Mouse (Mus musculus) testis, postnatal 10 days (tissue): ENCODE data around the gene Fam131a.

Source experiments
- DNase-seq: peaks from one replicate; pipeline ENCODE4 v3.0.0; 2021; ENCODE audit warnings: low spot score

The Fam131a gene

GRCm38 (mm10) chr16:20715976-20716840 lies 23.2 kb downstream of the Fam131a start:
- peak; percentile 89 for DNase-seq

DNA sequence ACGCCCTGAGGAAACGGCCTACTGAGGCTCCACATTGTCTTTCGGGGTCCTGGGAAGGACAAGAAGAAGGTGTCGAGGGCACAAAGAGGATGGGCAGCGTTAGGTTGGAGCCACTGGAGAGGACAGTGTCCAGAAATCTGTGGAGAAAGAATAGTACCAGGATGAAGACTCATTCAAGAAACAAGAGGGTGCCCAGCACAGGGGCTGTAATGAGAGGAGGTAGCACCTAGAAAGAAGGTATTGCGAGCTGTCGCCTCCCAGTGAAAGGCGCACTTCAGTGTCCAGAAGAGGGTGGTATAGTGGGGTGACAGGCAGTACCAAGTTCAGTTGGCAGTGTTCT lies 23.8 kb downstream of the Fam131a start:
- no peak for DNase-seq

- DNase-seq = peak; percentile 98
These were observed 24.3 kb downstream of the Fam131a start, which contains the start of the genes Polr2h and Clcn2 for GRCm38 (mm10) chr16:20717181-20717977. Polr2h (plus strand) TSS chr16:20717665. Clcn2 (minus strand) TSS chr16:20717746.

- DNase-seq = no peak
These were observed 25.1 kb downstream of the Fam131a start for GRCm38 (mm10) chr16:20717978-20718670.

DNA sequence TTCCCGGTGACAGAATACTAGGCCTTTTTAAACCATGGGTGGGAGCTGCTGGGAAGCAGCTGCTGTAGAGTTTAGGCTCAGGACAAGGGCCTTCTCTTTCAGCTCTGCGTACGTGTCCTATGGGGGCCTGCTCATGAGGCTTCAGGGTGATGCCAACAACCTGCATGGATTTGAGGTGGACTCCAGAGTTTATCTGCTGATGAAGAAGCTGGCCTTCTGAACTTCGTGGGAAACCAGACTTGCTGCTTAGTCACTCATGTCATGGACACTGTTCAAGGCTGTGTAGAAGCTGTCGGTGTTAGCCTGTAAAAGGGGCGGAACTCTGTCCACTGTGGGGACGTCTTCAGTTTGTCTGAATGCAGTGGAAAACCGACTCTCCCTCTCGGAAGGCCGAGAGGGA lies 28.8 kb downstream of the Fam131a start:
- no peak for DNase-seq

DNA sequence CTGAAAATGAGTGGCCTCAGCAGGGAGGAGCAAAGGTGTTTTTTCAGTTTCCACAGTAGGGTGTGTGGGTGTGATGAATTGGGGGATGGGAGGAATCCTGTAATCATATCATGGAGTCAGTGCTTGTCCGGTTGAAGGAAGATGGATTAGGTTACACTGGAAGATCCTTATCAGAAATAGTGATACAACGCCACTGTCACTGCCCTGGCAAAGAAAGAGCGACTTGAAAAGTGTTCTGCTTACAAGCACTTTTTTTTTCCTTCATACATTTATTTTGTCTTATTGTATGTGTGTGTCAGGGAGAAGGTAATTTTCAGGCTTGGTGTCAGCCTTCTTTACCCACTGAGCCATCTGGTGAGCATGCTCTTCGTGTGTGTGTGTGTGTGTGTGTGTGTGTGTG lies 29.7 kb downstream of the Fam131a start:
- DNase-seq = no peak

DNA sequence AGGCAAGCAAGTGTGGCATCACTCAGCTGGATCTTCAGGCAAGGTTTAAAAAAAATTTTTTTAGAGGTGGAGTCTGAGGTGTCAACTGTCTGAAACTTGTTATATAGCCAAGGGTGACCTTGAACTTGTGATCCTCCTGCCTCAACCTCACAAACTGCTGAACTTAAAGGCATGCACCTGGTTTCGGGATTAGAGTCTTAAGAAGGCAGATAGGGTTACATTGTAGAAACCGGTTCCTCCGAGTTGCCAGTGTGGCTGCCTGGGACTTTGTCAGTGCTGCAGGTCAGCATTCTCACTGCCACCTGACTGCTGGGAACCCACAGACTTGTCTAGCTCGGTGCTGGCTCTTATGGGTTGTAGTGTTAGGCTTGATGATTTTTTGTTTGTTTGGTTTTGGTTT lies 30.2 kb downstream of the Fam131a start:
- no peak for DNase-seq

- peak; percentile 75 for DNase-seq
These were observed 31.3 kb downstream of the Fam131a start for GRCm38 (mm10) chr16:20724338-20724748.

DNA sequence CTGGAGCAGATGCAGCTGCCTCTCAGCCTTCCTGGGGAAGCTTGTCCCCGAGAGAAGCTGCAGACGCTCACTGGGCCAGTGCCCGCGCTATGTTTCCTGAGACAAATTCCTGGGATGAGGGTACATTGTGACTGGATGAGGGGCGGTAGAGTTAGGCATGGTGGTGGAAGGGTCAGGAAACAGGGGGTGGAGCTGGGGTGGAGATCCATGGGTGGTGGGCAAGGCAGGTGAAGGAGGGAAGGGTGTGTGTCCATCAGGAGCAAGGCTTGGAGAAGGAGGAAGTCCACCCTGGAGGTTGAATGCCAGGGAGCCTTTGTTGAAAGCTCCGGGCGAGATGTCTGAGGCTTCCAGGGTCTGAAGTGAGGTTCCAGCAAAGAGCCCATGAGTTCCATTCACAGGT lies 32.3 kb downstream of the Fam131a start:
- DNase-seq = no peak

DNA sequence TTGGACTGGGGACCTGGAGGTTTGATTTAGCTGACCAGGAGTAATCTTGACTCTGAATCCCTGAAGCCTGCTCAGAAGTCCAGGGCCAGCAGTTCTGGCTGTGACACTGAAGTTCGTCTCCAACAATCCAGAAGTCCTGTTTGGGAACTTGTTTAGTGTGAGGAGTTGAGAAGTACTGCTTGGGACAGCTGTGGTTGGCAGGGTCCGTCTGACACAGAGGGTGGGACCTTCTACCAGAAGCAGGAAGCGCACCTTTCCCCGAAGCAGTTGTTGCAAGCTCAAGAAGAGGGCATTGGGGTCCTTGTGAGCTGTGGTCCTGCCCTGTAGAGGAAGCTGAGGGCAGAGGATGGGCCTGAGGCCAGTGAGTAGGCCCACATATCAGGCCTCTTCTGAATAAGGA lies 32.7 kb downstream of the Fam131a start:
- no peak for DNase-seq

DNA sequence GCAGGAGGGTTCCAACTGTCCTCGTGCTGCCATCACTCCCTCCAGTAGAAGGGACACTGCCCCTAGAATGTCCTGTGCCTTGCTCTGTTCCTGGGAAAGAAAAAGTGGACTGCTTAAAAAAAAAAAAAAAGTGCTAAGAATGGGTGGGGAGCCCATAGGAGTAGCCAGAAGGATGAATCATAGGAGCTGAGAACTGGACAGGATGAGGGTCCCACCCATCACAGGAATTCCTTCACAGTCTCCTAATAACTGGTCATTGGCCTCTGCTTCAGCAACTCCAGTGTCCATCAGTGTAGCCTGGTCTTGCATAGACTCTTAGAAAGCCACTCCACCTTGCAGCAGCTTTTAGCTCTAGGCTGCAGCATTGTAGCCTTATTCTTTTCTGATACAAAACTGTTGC lies 33.3 kb downstream of the Fam131a start:
- no peak for DNase-seq

GRCm38 (mm10) chr16:20730293-20730711 lies 37.3 kb downstream of the Fam131a start:
- no peak for DNase-seq

- DNase-seq = no peak
These were observed 38.6 kb downstream of the Fam131a start for GRCm38 (mm10) chr16:20731688-20732087.

- peak; percentile 71 for DNase-seq
These were observed 39.3 kb downstream of the Fam131a start for GRCm38 (mm10) chr16:20732251-20732924.

DNA sequence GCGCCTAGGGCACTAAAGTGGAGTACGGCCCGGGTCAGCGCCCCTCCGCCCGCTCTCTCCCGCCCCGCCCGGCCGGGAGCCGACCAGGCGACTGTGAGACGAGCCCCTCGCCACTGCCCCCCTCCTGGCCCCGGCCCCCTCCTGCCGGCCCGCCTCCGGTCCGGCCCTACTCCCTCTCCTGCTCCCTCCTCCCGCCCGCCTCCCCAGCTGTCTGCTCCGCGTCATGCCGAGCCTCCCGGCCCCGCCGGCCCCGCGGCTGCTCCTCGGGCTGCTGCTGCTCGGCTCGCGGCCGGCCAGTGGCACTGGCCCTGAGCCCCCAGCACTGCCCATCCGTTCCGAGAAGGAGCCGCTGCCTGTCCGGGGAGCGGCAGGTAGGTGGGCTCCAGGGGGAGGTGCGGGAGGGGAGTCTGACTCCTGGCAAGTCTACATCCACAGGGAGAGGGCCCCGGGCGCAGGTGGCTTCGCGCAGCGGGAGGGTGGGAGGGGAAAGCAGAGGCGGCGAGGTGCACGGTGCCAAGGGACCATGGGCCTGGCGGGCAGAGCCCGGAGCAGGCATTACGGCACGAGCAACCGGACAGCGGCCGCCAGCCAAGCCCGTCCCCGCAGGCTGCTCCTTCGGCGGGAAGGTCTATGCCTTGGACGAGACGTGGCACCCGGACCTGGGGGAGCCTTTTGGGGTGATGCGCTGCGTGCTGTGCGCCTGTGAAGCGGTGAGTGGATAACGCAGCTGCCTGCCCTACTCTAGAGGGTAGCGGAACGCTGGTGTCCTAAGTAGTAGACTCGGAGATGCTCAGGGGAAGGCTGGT lies 40.1 kb downstream of the Fam131a start, which contains the start of gene Chrd:
TSS of gene Chrd (plus strand) at position 203 of the 806 bp plus-strand sequence.
- DNase-seq = peak; percentile 79

DNA sequence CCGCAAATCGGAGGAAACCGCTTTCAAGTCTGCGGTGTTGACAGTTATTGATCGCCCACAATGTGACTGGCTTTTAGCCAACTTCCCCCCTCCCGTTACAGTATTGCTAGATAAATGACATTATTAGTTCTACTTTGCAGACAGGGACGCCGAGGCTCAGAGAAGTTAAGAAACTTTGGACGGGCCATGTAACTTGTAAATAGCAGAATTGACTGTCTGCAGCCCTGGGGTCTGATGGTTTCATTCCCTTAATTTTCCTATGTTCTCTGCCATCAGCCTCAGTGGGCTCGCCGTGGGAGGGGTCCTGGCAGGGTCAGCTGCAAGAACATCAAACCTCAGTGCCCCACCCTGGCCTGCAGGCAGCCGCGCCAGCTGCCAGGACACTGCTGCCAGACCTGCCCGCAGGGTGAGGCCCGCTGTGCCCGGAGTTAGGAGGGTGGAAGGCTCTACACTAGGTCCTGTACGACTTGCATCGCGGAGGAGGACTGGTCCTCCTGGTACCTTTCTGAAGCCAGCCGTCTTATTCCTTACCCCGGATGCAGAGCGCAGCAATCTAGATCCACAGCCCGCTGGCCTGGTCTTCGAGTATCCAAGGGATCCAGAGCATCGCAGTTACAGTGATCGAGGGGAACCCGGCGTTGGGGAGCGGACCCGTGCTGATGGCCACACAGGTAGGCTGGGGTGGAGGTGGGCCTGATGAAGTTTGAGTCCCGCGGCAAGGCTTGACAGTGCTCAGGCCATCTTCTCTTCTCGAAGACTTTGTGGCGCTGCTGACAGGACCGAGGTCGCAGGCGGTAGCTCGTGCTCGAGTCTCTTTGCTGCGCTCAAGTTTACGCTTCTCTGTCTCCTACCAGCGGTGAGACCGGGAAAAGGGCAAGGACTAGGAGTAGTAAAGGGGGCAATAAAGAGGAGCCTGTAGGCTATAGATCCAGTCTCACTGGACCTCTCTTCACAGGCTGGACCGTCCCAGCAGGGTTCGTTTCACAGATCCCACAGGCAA lies 41.0 kb downstream of the Fam131a start, which contains the start of gene Thpo:
TSS of gene Thpo (minus strand) at position 781 of the 1,000 bp plus-strand sequence.
- no peak for DNase-seq

DNA sequence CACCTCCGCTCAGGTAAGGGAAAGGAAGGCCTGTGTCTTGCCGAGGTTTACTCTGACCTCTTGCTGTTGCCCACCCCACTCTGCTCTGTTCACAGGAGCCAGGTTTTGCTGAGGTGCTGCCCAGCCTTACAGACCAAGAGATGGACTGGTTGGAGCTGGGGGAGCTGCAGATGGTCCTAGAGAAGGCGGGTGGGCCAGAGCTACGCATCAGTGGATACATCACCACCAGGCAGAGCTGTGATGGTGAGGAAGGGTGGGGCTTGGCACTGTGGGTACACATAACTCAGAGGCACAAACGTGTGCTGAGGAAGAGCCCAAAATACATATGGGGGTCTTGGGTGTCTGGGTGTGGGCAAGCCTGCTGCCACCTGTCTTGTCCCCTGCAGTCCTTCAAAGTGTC lies 42.6 kb downstream of the Fam131a start:
- DNase-seq = no peak

DNA sequence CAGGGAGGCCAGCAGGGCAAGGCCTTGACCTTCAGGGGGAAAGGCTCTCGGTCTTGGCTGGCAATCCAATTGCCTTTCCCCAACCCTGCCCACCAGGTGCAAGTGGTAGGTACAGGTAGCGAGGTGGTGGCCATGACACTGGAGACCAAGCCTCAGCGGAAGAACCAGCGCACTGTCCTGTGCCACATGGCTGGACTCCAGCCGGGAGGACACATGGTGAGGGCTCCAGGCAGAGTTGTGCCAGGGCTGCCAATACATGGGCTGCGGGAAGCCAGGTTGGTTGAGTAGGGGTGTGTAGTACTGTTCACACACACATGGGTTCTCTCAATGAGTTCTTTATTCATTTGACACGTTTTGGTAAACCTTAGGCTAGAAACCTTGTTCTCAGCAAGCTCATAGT lies 43.1 kb downstream of the Fam131a start:
- no peak for DNase-seq

DNA sequence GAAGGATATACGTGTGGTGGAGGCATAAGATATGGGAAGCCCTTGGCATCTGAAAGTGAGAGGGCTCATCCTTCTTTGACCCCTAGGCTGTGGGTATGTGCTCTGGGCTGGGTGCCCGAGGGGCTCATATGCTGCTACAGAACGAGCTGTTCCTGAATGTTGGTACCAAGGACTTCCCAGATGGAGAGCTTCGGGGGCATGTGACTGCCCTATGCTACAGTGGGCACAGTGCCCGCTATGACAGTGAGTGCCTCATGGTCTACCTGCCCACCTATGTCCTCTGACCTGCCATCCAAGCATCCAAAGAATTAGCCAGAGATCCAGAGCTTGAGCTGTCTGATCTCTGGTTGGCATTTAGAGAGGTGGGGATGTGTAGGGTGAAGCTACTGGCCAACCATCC lies 43.8 kb downstream of the Fam131a start:
- no peak for DNase-seq

GRCm38 (mm10) chr16:20739845-20740244 lies 46.8 kb downstream of the Fam131a start:
- DNase-seq = no peak
